Mouse (Mus musculus): Measurements from ENCODE around the gene Magt1.
A peak's percentile ranks its signal among the peaks of the same experiment; 100 is the strongest.
"Not testable (repeated sequence)": the region's sequence is repeated elsewhere in the genome, so short reads cannot be mapped to it uniquely, and the experiment has no call there.

Gene Magt1

GRCm38 (mm10) chrX:105946357-105946756, 65.3 kb downstream of the Magt1 start:
- no peak for DNase-seq

GRCm38 (mm10) chrX:105939245-105939644, 72.5 kb downstream of the Magt1 start:
- no peak for DNase-seq

GRCm38 (mm10) chrX:105937736-105938135, 74.0 kb downstream of the Magt1 start:
- no peak for DNase-seq

- DNase-seq = peak; percentile 40
Observed at GRCm38 (mm10) chrX:105934341-105934740, 77.4 kb downstream of the Magt1 start.

- no peak for DNase-seq
Observed at GRCm38 (mm10) chrX:105929478-105930038, 82.1 kb downstream of the Magt1 start.

GRCm38 (mm10) chrX:105928861-105929477, 82.7 kb downstream of the Magt1 start, which contains the start of gene Atrx:
Atrx (minus strand) TSS chrX:105929403.
- DNase-seq = peak; percentile 84

GRCm38 (mm10) chrX:105927941-105928860, 83.5 kb downstream of the Magt1 start:
- peak; percentile 58 for DNase-seq

- DNase-seq = peak; percentile 29
Observed at GRCm38 (mm10) chrX:105926121-105926735, 85.5 kb downstream of the Magt1 start.

GRCm38 (mm10) chrX:105924326-105925070, 87.2 kb downstream of the Magt1 start:
- no peak for DNase-seq

- DNase-seq = no peak
Observed at GRCm38 (mm10) chrX:105923896-105924295, 87.8 kb downstream of the Magt1 start.

GRCm38 (mm10) chrX:105922986-105923385, 88.7 kb downstream of the Magt1 start:
- not testable (repeated sequence) for DNase-seq

GRCm38 (mm10) chrX:105921421-105921820, 90.3 kb downstream of the Magt1 start:
- DNase-seq = peak; percentile 9

Data from kidney, postnatal 14 days (tissue).